Mouse (Mus musculus) gastrocnemius, postnatal 10 days (tissue): ENCODE data around the gene Shmt2. TPM values are rescaled to one million over a fixed set of nuclear protein-coding genes. Genes with fewer than 3 reads are reported as not detected.

Source experiments
- DNase-seq: peaks from one replicate; pipeline ENCODE4 v3.0.0; 2021; ENCODE audit warnings: mixed read lengths
- total RNA-seq, 2 experiments: library from RNA; stranded (reverse); gene quantifications; 2 replicates each; pipeline ENCODE4 v1.2.3; 2021

Shmt2 gene
- total RNA-seq, 2 experiments from 2014 or later, result 30.5 to 33.4 TPM

GRCm38 (mm10) chr10:127534036-127534928 lies 12.0 kb upstream of the Shmt2 start, which contains the start of gene Nxph4:
TSS of gene Nxph4 (minus strand) at chr10:127534559.
- DNase-seq, result peak; percentile 48

GRCm38 (mm10) chr10:127531548-127531947 lies 9.3 kb upstream of the Shmt2 start:
- no peak for DNase-seq

- DNase-seq, result no peak
Observed at GRCm38 (mm10) chr10:127530945-127531344, 8.7 kb upstream of the Shmt2 start.

GRCm38 (mm10) chr10:127527481-127527880 lies 5.2 kb upstream of the Shmt2 start:
- DNase-seq, result no peak

GRCm38 (mm10) chr10:127526681-127527080 lies 4.4 kb upstream of the Shmt2 start:
- DNase-seq, result peak; percentile 81

GRCm38 (mm10) chr10:127526048-127526447 lies 3.8 kb upstream of the Shmt2 start:
- no peak for DNase-seq

- no peak for DNase-seq
Observed at GRCm38 (mm10) chr10:127524646-127525255, 2.5 kb upstream of the Shmt2 start.

- DNase-seq, result no peak
Observed at GRCm38 (mm10) chr10:127521611-127522080, 598 bp downstream of the Shmt2 start.

- DNase-seq, result no peak
Observed at GRCm38 (mm10) chr10:127520714-127521357, 1.4 kb downstream of the Shmt2 start.

GRCm38 (mm10) chr10:127519903-127520713 lies 2.1 kb downstream of the Shmt2 start:
- DNase-seq, result no peak

GRCm38 (mm10) chr10:127519041-127519701 lies 3.1 kb downstream of the Shmt2 start:
- DNase-seq, result no peak

GRCm38 (mm10) chr10:127517941-127518340 lies 4.3 kb downstream of the Shmt2 start:
- DNase-seq, result no peak

- DNase-seq, result no peak
Observed at GRCm38 (mm10) chr10:127516576-127517260, 5.5 kb downstream of the Shmt2 start.

- no peak for DNase-seq
Observed at GRCm38 (mm10) chr10:127515983-127516459, 6.2 kb downstream of the Shmt2 start.

- DNase-seq, result no peak
Observed at GRCm38 (mm10) chr10:127515271-127515982, 6.8 kb downstream of the Shmt2 start.

- no peak for DNase-seq
Observed at GRCm38 (mm10) chr10:127514764-127515163, 7.5 kb downstream of the Shmt2 start, which contains the start of gene Ndufa4l2. TSS of gene Ndufa4l2 (plus strand) at chr10:127514967.

GRCm38 (mm10) chr10:127514111-127514698 lies 8.0 kb downstream of the Shmt2 start:
- no peak for DNase-seq

GRCm38 (mm10) chr10:127513501-127514091 lies 8.6 kb downstream of the Shmt2 start:
- no peak for DNase-seq

GRCm38 (mm10) chr10:127512813-127513212 lies 9.4 kb downstream of the Shmt2 start:
- peak; percentile 96 for DNase-seq
